Mouse (Mus musculus): ENCODE measurements at regions not wholly inside any gene's neighbourhood (a gene's known extent, or its start where the extent isn't known, plus 50 kb on each side); places are given as distances from the start of the nearest gene placed in this dataset.

DNA sequence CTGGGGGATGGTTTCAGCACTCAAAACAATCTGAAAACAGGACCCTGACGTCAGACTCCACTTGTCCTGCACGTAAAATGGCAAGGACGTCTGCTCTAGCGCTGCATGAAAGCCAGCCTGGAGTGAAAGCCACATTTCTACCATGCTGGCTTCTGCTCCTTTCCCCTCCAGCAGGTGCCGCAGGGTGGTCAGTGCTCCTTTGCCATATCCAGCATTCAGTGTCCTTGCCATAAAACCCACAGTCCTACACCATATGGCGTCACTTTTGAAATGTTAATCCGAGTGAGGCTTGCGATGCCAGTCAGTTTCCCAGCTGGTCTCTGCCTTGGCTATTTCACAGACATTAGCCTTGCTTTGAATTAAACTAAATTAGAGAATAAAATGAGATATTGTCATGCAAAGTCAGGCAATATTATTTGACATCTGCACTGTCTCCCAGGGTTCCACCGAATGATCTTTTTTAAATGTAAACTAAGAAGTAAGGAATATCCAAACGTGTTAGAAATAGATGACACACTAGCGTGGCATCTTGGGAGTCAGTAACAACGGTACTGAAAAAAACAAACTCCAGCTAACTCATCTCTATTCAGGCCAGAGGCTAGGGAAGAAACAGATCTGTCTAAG is 125.7 kb downstream of the Tas2r134 start:
- TF ChIP-seq EP300 (optimal IDR thresholded peaks at IDR 0.05) (no peak), CTCF (IDR thresholded peaks at IDR 0.05; ENCODE audit: low read depth) (no peak)
- Histone ChIP-seq H3K27me3 (ENCODE audit: control insufficient read depth, insufficient read depth, low read length) (no peaks in the 10 kb centered on the region), H3K4me2 (replicated peaks; ENCODE audit: low read depth) (no peak overlapping the region), H3K27ac (replicated peaks) (no peak overlapping the region), H3K9me3 (ENCODE audit: control insufficient read depth, low read length) (no peaks in the 10 kb centered on the region), H3K4me1 (replicated peaks; ENCODE audit: control insufficient read depth, insufficient read depth) (no peaks in the 10 kb centered on the region), H3K9ac (ENCODE audit: low read length) (no peak overlapping the region), H3K4me3 (ENCODE audit: low read depth, low read length) (no peak overlapping the region), H3K36me3 (ENCODE audit: control insufficient read depth, insufficient read depth, low read length) (no peaks in the 10 kb centered on the region)
- ATAC-seq (ENCODE audit: low FRiP score, low TSS enrichment) (no peak), DNase-seq (ENCODE audit: low spot score) (no peak)
- 65% methylated on average over 12 of the region's 12 CpGs for WGBS

DNA sequence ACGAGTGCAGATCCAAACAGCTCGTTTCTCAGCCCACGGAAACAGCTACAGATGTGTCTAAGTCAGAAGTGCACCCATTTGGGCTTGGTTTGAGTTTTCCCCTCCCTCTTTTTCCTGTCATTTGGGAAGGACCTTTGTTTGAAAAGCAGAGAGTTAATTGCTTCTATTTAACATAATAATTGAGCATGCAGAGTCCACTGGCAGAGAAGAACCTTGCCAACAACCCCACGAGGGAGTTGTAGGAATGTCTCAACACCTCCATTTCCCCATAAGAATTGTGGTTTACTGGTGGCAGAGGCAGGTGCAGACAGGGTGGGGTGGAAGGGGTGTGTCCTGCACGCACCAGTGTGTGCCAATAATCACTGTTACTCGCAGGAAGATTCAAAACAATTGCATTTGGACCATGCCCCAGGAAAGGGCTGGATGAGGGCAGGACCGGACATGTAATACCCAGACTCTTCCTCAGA is 126.3 kb downstream of the Tas2r134 start:
- TF ChIP-seq CTCF (IDR thresholded peaks at IDR 0.05; ENCODE audit: low read depth) (no peak), EP300 (optimal IDR thresholded peaks at IDR 0.05) (no peak)
- Histone ChIP-seq H3K9ac (ENCODE audit: low read length) (no peak overlapping the region), H3K4me3 (ENCODE audit: low read depth, low read length) (no peak overlapping the region), H3K4me1 (replicated peaks; ENCODE audit: control insufficient read depth, insufficient read depth) (no peaks in the 10 kb centered on the region), H3K27ac (replicated peaks) (no peak overlapping the region), H3K4me2 (replicated peaks; ENCODE audit: low read depth) (no peak overlapping the region), H3K27me3 (ENCODE audit: control insufficient read depth, insufficient read depth, low read length) (no peaks in the 10 kb centered on the region), H3K36me3 (ENCODE audit: control insufficient read depth, insufficient read depth, low read length) (no peaks in the 10 kb centered on the region), H3K9me3 (ENCODE audit: control insufficient read depth, low read length) (no peaks in the 10 kb centered on the region)
- DNase-seq (ENCODE audit: low spot score): no peak
- 48% methylated on average over 7 of the region's 7 CpGs for WGBS
- ATAC-seq (ENCODE audit: low FRiP score, low TSS enrichment): no peak

DNA sequence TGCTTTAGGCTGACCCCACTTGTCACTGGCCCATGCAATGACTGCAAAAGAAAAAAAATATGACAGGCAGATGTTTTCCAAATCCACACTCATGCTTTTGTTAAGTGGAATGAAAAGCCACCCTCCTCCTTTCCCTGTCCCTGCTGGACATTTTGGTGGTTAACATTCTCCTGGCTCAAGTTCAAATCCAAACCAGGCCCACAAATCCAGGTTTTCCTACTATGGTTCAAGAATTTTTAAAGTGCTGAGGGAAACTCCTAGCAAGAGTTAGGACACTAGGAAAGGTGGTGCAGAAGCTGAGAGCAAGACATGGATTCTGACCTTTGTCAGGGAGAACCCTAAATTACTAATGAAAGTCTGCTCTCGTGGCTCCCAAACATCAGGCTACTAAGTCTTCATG is 130.1 kb downstream of the Tas2r134 start:
- no peak overlapping the region for H3K27ac ChIP-seq (replicated peaks)
- no peaks in the 10 kb centered on the region for H3K9me3 ChIP-seq (ENCODE audit: control insufficient read depth, low read length)
- TF ChIP-seq CTCF (IDR thresholded peaks at IDR 0.05; ENCODE audit: low read depth): no peak
- no peak for TF ChIP-seq EP300 (optimal IDR thresholded peaks at IDR 0.05)
- H3K36me3 ChIP-seq (ENCODE audit: control insufficient read depth, insufficient read depth, low read length): no peaks in the 10 kb centered on the region
- DNase-seq (ENCODE audit: low spot score): no peak
- 77% methylated on average over 1 of the region's 1 CpGs for WGBS
- H3K4me3 ChIP-seq (ENCODE audit: low read depth, low read length): no peak overlapping the region
- H3K4me2 ChIP-seq (replicated peaks; ENCODE audit: low read depth): no peak overlapping the region
- ATAC-seq (ENCODE audit: low FRiP score, low TSS enrichment): no peak
- H3K9ac ChIP-seq (ENCODE audit: low read length): no peak overlapping the region
- H3K27me3 ChIP-seq (ENCODE audit: control insufficient read depth, insufficient read depth, low read length): no peaks in the 10 kb centered on the region
- H3K4me1 ChIP-seq (replicated peaks; ENCODE audit: control insufficient read depth, insufficient read depth): no peaks in the 10 kb centered on the region

DNA sequence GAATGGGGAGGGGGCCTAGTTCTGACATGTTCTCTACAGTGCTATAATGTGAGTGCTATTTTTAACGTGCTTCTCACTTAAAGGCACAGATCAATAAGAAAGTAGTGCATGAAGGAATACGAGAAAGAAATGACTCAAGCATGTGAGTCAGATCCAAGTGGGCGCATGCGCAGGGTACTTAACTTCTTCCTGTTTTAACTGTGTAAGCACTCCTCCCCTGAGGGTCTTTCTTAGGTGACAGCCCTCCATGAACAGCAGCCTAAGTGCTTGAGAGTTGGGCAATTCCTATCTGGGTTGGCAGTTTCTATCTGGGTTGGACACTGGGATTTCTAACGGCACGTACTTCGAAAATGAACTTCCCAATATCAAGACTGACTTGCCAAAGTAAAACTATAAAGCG is 130.8 kb downstream of the Tas2r134 start:
- no peak overlapping the region for H3K4me2 ChIP-seq (replicated peaks; ENCODE audit: low read depth)
- no peaks in the 10 kb centered on the region for H3K27me3 ChIP-seq (ENCODE audit: control insufficient read depth, insufficient read depth, low read length)
- no peak overlapping the region for H3K9ac ChIP-seq (ENCODE audit: low read length)
- H3K9me3 ChIP-seq (ENCODE audit: control insufficient read depth, low read length): no peaks in the 10 kb centered on the region
- DNase-seq (ENCODE audit: low spot score): no peak
- no peak for TF ChIP-seq CTCF (IDR thresholded peaks at IDR 0.05; ENCODE audit: low read depth)
- TF ChIP-seq EP300 (optimal IDR thresholded peaks at IDR 0.05): no peak
- no peaks in the 10 kb centered on the region for H3K4me1 ChIP-seq (replicated peaks; ENCODE audit: control insufficient read depth, insufficient read depth)
- 86% methylated on average over 8 of the region's 8 CpGs for whole genome bisulfite sequencing
- H3K36me3 ChIP-seq (ENCODE audit: control insufficient read depth, insufficient read depth, low read length): no peaks in the 10 kb centered on the region
- H3K4me3 ChIP-seq (ENCODE audit: low read depth, low read length): no peak overlapping the region
- H3K27ac ChIP-seq (replicated peaks): no peak overlapping the region
- no peak for ATAC-seq (ENCODE audit: low FRiP score, low TSS enrichment)

DNA sequence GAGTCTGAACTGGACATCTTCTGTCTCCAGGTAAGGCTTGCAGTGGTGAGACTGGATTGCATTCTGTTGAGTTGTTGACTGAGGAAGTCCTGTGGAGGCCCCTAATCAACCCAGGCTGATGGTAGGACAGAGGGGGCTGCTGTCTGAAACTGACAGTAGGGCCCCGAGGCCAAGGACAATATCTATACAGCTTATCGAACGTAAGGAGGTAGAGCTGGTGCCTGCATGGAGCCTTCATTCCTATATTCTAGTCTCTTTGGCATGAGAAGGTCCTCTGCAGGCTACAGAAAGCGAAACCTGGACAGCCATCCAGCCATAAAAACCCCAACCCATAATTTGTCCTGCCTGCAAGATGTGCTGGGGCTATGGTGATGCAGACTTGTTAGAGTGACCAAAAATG is 135.6 kb downstream of the Tas2r134 start:
- H3K27me3 ChIP-seq (ENCODE audit: control insufficient read depth, insufficient read depth, low read length): no peaks in the 10 kb centered on the region
- H3K9me3 ChIP-seq (ENCODE audit: control insufficient read depth, low read length): no peaks in the 10 kb centered on the region
- DNase-seq (ENCODE audit: low spot score) (no peak), ATAC-seq (ENCODE audit: low FRiP score, low TSS enrichment) (no peak)
- no peak overlapping the region for H3K4me3 ChIP-seq (ENCODE audit: low read depth, low read length)
- H3K4me1 ChIP-seq (replicated peaks; ENCODE audit: control insufficient read depth, insufficient read depth): no peaks in the 10 kb centered on the region
- no peak overlapping the region for H3K9ac ChIP-seq (ENCODE audit: low read length)
- TF ChIP-seq EP300 (optimal IDR thresholded peaks at IDR 0.05): no peak
- TF ChIP-seq CTCF (IDR thresholded peaks at IDR 0.05; ENCODE audit: low read depth): no peak
- H3K27ac ChIP-seq (replicated peaks): no peak overlapping the region
- H3K4me2 ChIP-seq (replicated peaks; ENCODE audit: low read depth): no peak overlapping the region
- 97% methylated on average over 4 of the region's 4 CpGs for WGBS
- no peaks in the 10 kb centered on the region for H3K36me3 ChIP-seq (ENCODE audit: control insufficient read depth, insufficient read depth, low read length)

DNA sequence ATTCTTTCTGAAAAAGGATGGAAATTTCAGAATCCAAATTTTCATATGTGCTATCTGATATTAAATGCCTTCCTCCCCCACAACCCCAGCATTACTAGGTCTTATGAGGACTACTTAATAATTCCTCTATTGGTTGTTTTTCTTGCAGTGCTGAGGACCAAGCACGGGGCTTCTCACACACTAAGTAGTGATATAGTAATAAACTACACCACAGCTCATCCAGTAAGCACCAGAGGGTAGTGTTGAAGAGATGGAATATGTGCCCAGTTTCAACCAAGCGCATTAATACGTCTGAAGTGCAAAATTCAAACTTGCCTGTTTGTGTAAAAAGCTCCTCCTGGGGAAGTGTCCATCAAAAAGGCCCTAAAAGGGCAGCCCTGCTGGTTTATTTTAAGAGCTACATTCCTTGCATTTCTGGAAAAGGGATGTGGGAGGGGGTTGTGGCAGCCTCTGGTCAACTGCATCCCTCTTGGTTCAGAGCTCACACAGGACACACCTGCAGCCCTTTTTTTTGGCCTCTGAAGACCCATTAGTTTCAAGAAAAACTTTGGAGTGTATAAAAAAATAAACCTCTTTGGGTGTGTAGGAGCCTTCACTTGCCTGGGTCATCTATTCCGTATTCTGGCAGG is 140.3 kb downstream of the Tas2r134 start:
- 47% methylated on average over 4 of the region's 4 CpGs for WGBS
- no peak overlapping the region for H3K4me2 ChIP-seq (replicated peaks; ENCODE audit: low read depth)
- H3K9ac ChIP-seq (ENCODE audit: low read length): no peak overlapping the region
- H3K9me3 ChIP-seq (ENCODE audit: control insufficient read depth, low read length): no peaks in the 10 kb centered on the region
- DNase-seq (ENCODE audit: low spot score): no peak
- no peaks in the 10 kb centered on the region for H3K27me3 ChIP-seq (ENCODE audit: control insufficient read depth, insufficient read depth, low read length)
- no peaks in the 10 kb centered on the region for H3K36me3 ChIP-seq (ENCODE audit: control insufficient read depth, insufficient read depth, low read length)
- no peak overlapping the region for H3K4me3 ChIP-seq (ENCODE audit: low read depth, low read length)
- no peak for ATAC-seq (ENCODE audit: low FRiP score, low TSS enrichment)
- no peak overlapping the region for H3K27ac ChIP-seq (replicated peaks)
- TF ChIP-seq CTCF (IDR thresholded peaks at IDR 0.05; ENCODE audit: low read depth): no peak
- TF ChIP-seq EP300 (optimal IDR thresholded peaks at IDR 0.05): no peak
- H3K4me1 ChIP-seq (replicated peaks; ENCODE audit: control insufficient read depth, insufficient read depth): no peaks in the 10 kb centered on the region

All from stomach, postnatal 0 days (tissue).